Mouse (Mus musculus) megakaryocyte, adult 5-6 weeks (primary cell): ENCODE measurements around the gene Socs7. TPM values are rescaled to one million over a fixed set of nuclear protein-coding genes. Genes with fewer than 3 reads are reported as not detected.

Experiments used
- ATAC-seq: 2 replicates; pipeline ENCODE4 v1.8.0; 2016; ENCODE audit warnings: mild to moderate bottlenecking, inconsistent platforms; ENCODE audit not compliant: poor library complexity, severe bottlenecking
- total RNA-seq, 2 experiments: library from RNA; stranded (forward) in 1 of 2; stranded (reverse) in 1 of 2; fragments of 153-499, 151-499 nt in 1 of 2; fragments of 221-1000, 200-1000 nt in 1 of 2; gene quantifications; 2 replicates each; pipeline versions ENCODE4 v1.2.3 to v1.2.4; 2015 to 2017

Gene Socs7
- total RNA-seq, 2 experiments from 2014 or later, result 4.0 to 8.5 TPM

DNA sequence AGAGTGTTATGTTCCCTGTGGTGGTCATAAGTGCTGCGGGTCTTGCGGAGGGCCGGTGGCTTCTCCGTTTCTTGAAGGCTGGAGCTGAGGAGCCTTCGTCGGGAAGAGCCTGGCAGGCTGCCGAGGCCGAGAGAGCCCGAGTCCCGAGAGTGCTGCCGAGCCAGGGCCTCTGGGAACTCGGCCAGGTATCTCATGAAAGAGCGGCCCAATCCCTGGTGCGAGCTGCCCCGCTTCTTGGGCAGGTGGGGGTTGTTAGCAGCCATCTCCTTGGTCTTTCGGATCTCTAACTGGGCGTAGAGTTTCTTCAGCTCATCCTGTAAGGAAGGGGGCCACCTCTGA is 23.4 kb upstream of the Socs7 start:
- ATAC-seq, result no peak

DNA sequence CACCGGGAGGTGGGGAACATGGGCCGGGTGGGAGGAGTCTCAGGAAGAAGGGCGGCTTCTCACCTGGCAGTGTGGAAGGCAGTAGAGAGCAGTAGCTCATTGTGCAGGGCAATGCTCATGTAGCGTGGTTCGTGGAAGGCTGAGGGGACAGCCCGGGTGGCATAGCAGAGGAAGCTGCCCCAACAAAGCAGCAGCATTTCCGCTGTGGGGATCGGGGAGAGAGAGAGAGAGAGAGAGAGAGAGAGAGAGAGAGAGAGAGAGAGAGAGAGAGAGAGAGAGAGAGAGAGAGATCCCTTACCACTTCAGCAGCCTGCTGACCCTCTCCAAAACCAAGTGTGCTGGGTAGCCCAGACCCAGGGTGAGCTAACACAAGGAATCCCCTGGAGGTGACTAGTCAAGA is 19.2 kb upstream of the Socs7 start:
- 0 out of 2 replicates have a peak, but pooled peaks have one; percentile 4 for ATAC-seq

DNA sequence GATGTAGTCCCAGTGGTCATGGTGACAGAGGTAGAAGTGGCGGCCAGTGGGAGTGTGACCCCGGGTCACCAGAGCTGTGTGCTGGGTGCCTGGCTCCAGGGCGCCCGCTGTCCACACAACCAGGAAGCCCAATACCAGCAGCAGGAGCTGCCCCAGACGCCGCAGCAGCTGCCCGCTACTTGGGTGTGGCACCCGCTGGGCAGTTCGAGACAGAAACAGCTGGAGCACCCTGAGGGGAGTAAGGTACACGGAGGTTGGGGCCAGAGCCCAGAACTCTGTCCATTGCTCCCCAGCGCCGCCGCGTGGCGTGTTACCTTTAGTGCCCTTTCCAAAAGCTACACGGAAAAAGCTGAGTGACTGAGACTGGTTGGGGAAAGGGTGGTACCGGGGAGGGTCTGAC is 18.7 kb upstream of the Socs7 start:
- ATAC-seq, result peak; percentile 75

GRCm38 (mm10) chr11:97345446-97345845 is 16.9 kb upstream of the Socs7 start:
- 0 out of 2 replicates have a peak, but pooled peaks have one; percentile 37 for ATAC-seq

DNA sequence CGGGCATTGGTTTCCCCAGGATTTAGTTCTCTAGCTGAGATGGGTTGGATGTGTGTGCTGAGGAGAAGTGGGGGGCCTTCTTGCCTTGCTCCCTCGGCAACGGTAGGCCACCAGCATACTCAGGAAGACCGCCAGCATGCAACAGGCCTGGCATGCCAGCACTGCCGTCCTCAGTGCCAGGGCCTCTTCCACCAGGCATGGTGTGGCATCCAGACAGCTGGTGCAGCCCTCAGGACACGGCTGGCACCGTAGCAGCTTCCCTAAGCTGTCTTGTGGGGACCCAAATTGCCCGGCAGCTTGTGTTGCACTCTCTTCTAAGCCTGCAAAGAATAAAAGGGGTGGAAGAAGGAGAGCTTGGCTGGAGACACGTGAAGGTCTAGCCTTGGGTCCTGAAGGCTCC is 16.0 kb upstream of the Socs7 start:
- ATAC-seq, result no peak

GRCm38 (mm10) chr11:97347291-97347690 is 15.1 kb upstream of the Socs7 start:
- ATAC-seq, result no peak

DNA sequence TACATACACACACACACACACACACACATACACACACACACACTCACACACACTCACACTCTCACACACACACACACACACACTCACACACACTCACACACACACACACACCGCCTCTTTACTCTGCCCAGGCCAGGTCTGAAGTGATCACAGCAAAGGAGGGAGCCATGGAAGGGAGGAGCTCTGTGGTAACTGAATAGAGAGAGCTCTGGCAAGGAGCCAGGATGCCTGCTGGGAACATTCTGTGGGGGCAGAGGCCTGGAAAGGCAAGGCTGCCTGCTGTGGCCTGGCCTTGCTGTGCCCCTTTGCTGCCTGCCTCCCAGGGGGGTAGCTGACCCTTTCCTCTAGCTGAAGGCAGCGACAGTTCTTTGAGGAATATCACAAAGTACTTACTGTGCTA is 12.3 kb upstream of the Socs7 start:
- no peak for ATAC-seq

DNA sequence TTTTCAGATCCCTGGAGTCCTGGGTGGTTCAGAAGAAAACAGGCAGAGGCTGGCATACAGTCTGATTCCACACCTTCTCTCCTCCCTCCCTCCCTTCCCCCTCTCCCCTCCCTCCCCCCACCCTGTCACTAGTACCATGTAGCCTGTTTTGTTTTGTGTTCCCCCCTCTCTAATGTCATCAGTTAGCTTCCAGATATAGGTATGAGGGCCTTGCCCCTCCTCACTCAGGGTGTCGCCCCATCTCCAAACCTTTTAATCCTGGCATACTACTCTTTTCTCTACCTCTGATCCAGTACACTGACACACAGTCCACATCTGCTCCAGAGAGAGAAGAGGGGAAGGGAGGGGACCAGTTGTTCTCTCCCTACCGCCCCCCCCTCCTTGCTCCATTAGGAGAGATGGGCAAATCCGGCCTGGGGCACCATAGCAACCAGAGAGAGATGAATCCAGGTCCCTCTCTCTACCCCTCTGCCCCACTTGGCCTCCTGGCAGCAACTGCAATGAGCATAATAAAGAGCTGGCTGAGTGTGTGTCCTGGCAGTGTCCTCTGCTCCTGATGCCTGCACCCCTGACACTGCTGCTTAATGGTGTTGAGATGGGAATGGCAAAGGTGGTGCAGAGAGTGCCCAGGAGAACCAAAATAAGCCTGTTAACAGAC is 10.2 kb upstream of the Socs7 start, which contains the start of gene Gpr179:
Gene Gpr179, minus strand, starts transcription at position 51 of the 658 bp plus-strand sequence.
- no peak for ATAC-seq

GRCm38 (mm10) chr11:97352935-97353597 is 9.3 kb upstream of the Socs7 start:
- no peak for ATAC-seq

- ATAC-seq, result no peak
Measured at GRCm38 (mm10) chr11:97354646-97355045, 7.7 kb upstream of the Socs7 start.

DNA sequence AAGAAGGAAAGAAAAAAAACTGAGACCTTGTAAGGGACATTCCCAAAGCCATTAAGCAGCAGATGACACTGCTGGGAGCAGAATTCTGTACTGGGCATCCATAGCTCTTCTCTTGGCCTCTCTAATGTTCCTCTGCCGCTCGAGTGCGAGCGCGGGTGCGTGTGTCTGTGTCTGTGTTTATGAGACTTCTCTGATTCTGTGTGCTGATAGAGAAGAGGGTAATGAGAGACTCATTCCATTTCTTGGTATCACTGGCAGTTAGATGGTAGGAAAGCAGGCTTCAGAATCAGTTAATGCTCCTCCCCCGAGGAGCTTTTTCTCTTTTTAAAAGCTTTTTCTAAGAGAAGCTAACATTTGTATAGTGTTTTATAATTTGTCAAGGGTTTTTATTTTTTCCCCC is 7.1 kb upstream of the Socs7 start:
- ATAC-seq, result no peak

DNA sequence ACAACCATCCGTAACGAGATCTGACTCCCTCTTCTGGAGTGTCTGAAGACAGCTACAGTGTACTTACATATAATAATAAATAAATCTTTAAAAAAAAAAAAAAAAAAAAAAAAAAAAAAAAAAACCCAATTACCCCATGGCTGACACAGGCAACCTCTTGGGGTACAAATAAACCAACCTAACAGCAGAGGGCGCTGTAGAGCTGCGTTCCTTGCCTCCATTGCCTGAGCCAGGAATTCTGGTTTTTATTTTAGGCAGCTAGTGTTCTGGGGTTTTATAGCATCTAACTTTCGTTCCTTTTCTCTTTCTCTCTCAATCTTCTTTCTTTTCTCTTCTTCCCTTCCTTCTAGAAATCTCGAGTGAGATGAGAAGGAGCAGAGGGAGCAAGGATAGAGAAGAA is 4.7 kb upstream of the Socs7 start:
- peak; percentile 67 for ATAC-seq

GRCm38 (mm10) chr11:97362649-97362942 is 245 bp downstream of the Socs7 start:
- no peak; the same call in 1 of the 2 replicates for ATAC-seq

- ATAC-seq, result peak; percentile 22
Measured at GRCm38 (mm10) chr11:97362943-97363643, 742 bp downstream of the Socs7 start.

GRCm38 (mm10) chr11:97363644-97363995 is 1.3 kb downstream of the Socs7 start:
- 0 out of 2 replicates have a peak, but pooled peaks have one; percentile 2 for ATAC-seq

DNA sequence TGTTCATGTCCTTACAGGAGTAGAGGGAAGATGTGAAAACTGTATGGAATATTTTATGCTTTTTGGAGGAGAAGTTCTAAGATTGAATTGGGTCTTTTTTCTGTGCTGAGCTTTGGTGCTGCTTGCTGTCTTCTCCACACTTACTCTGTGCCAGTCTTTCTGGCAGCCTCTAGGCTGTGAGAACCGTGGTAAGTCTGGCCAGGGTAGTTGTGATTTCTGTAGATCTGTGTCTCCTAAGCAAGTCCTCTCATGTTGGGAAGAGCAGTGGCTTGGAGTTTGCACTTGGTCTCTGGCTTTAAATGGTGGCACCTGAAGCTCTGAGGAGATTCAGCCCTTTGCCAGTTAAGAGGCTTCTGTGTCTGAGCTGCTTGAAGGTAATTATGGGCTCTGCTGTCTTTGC is 3.2 kb downstream of the Socs7 start:
- no peak for ATAC-seq

DNA sequence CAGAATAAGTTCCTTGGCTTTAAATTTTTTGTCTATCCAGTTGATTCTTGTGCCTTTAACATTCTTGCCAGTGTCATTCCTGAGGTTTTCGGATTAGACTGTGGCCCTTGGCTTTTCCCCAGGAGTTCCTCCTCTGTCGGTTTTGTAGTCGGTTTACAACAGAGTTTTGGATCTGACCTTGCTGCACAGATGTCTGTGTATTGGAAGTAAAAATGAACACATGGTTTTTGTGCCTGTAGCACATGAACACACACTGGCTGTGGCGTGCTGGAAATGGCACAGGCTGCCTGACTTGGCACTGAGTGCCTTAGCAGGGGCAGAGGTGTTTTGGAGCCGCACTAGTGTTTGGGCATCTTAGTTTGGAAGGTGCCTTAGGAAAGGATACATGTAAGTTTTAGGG is 6.2 kb downstream of the Socs7 start:
- ATAC-seq, result no peak

DNA sequence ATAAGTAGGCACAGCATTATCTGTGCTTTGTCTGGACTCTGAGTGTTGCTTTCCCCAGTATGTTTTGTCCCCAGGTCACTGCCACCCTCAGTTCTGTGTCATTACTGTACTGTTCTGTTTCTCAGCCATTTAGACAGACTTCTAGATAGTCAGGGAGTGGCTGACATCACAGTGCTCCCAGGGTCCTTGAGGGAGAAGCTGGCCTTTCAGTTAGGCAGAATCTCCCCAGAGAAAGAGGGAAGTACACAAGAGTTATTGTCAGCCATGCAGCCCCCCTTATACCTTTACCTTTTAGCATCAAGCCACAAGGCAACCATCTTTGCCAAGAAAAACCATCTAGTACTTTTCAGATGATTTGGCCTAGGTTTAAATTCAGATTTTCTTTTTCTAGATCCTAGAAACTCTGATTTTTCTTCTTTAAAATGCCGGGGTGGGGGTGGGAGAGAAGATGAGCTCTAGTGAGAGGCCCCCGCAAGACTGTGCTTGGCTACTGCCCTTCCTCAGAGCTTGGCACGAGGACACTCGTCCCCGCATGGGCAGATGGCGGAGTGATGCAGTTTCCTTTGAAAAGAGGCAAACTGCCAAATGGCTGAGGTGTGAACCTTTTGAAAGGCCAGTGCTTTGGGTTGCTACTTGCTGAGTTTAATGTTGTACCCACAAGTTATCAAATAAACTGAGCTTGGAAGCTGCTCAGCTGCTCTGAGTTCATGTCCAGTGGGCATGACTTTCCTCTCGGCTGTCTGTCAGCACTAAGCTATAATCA is 8.2 kb downstream of the Socs7 start:
- ATAC-seq, result no peak

DNA sequence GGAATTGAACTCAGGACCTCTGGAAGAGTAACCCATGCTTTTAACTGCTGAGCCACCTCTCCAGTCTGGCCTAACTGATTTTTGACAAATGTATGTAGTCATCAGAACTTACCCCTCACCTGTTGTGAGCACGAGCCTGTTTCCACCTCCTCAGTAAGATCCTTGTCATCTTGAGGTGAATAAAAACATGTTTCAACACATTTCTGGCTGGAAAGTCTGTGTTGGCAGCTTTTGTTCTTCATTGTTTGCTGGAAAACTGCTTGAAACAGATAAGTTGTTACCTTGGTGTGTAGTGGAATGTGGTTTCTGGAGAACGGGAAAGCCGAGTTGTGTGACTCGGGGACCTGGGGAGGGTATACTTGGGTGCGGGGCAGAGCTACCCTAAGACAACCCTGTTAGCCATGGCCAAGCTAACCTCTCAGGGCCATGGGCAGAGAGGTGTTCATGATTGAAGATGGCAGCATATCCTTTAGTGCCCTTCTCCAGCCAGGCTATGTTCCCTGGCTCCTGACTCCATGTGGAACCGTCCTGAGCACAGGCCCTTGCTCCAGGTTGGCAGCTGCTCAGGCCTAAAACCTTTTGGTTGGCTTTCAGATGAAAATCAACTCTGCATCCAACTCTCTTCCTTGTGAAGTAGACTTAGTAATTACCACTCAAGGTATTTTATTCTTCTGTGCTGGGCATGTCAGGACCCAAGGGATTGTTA is 10.0 kb downstream of the Socs7 start:
- ATAC-seq, result no peak

DNA sequence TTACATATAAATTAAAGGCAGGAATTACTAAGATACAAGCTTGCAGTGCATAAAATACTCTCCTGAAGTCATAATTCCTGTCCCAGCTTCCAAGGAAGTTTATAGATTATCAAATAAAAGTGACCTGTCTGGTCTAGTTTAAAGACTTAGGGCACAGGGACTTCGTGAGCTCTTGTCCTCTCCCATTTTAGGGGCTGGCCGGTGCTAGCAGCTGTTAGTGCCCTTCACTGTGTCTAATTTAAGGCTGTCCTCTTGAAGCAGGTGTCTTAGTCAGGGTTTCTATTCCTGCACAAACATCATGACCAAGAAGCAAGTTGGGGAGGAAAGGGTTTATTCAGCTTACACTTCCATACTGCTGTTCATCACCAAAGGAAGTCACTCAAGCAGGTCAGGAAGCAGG is 11.1 kb downstream of the Socs7 start:
- no peak for ATAC-seq

DNA sequence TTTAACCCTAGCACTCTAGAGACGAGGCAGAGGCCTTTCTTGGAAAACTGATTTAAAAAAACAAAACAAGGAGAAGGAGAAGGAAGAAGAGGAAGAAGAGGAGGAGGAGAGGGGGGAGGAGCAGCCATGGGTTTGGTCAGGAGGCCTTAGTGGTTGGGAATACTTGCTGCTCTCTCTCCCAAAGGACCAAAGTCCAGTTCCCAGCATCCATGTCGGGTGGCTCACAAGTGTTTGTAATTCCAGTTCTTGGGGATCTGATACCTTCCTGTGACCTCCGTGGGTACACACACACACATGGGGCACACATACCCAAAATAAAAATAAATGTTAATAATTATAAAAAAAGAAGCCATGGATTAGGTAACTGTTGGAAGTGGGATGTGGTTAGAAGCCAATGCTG is 17.7 kb downstream of the Socs7 start:
- no peak for ATAC-seq
